Mouse (Mus musculus) midbrain, postnatal 0 days (tissue): ENCODE measurements at regions not wholly inside any gene's neighbourhood (a gene's known extent, or its start where the extent isn't known, plus 50 kb on each side); places are given as distances from the start of the nearest gene placed in this dataset.

Experiments used
- ATAC-seq: fragments of 200-750 bp; cut with Nextera tagmentation; 2 replicates; pipeline ENCODE4 v1.8.0; 2017; ENCODE audit warnings: moderate number of reproducible peaks, mild to moderate bottlenecking, moderate TSS enrichment, moderate library complexity; ENCODE audit not compliant: low FRiP score
- DNase-seq: peaks from one replicate; pipeline ENCODE4 v3.0.0-alpha.2; 2015; ENCODE audit warnings: low spot score
- H3K27ac ChIP-seq: fragments of 300-500 bp; sonication (generic); 2 replicates; pipeline ENCODE4 v1.5.1; 2014; ENCODE audit warnings: low read depth, mild to moderate bottlenecking, low read length, mixed read lengths
- H3K27me3 ChIP-seq: fragments of 300-500 bp; sonication (generic); 2 replicates; pipeline ENCODE4 v1.6.1; 2014; ENCODE audit warnings: low read length, control low read depth, mixed read lengths; ENCODE audit not compliant: insufficient read depth
- H3K36me3 ChIP-seq: fragments of 300-500 bp; sonication (generic); 2 replicates; pipeline ENCODE4 v1.6.1; 2014; ENCODE audit warnings: low read length, control low read depth, mixed read lengths; ENCODE audit not compliant: insufficient read depth
- H3K4me1 ChIP-seq: fragments of 300-500 bp; sonication (generic); 2 replicates; pipeline ENCODE4 v1.6.1; 2014; ENCODE audit warnings: mild to moderate bottlenecking, control low read depth, antibody characterized with exemption, low read length, mixed read lengths; ENCODE audit not compliant: insufficient read depth
- H3K4me2 ChIP-seq: fragments of 300-500 bp; sonication (generic); 2 replicates; pipeline ENCODE4 v1.6.1; 2014; ENCODE audit warnings: low read depth, mild to moderate bottlenecking, low read length, mixed read lengths; ENCODE audit not compliant: poor library complexity, severe bottlenecking
- H3K4me3 ChIP-seq: fragments of 300-500 bp; sonication (generic); 2 replicates; pipeline ENCODE4 v1.5.1; 2014; ENCODE audit warnings: low read depth, mild to moderate bottlenecking, low read length, moderate library complexity
- H3K9ac ChIP-seq: fragments of 300-500 bp; sonication (generic); replicated peaks from 2 replicates; pipeline ENCODE4 v1.6.1; 2014; ENCODE audit warnings: mild to moderate bottlenecking, low read length, moderate library complexity, mixed read lengths; ENCODE audit not compliant: poor library complexity, severe bottlenecking
- H3K9me3 ChIP-seq: fragments of 300-500 bp; sonication (generic); 2 replicates; pipeline ENCODE4 v1.6.1; 2016; ENCODE audit warnings: low read length, control low read depth
- CTCF ChIP-seq: IDR thresholded peaks from 2 replicates; pipeline ENCODE4 v1.5.1; 2016; ENCODE audit warnings: antibody characterized with exemption, mild to moderate bottlenecking
- WGBS: fragments of 180-500 bp; shearing (Covaris S2); extraction: QIAGEN DNeasy Blood & Tissue Kit; methylation state at CpG from one replicate; pipeline ENCODE4 v1.1.7; 2014; 5-methylcytosine and 5-hydroxymethylcytosine counted together

DNA sequence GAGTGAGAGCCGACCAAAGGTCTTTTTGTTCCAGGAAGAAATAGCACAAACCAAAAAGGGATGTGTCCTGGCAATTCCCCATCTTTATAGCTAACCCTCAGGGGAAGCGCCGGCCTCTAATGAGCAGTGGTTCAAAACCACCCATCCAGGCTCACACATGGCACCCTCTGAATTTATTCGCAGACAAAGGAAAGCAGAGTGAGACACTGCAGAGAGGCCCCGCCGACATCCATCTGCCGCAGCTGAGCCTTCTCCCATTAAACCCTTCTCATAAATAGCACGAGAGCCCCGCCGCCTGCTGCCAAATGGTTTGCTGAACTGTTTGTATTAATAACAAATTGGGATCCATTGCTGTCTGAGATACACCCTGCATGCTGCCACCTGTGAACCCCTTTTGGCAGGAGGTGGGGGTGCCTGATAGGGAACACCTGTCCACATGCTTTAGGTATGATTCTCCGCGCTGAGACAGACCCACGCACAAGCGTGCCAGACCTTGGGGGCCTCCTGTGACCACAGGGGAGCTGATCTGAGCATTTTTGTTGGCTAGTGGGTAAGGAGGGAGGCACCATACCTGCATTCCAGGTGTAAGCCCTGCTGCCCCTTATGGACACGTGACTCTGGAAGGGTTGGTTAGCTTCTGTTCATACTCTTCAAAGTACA is 422.6 kb upstream of the Castor2 start:
- Histone ChIP-seq H3K9ac (no peak overlapping the region), H3K4me2 (no peak overlapping the region), H3K36me3 (no peaks in the 10 kb centered on the region), H3K9me3 (no peaks in the 10 kb centered on the region), H3K27me3 (no peaks in the 10 kb centered on the region), H3K4me1 (0 out of 2 replicates have a peak, but pooled peaks cover 5% of the 10 kb centered on the region), H3K27ac (no peak overlapping the region), H3K4me3 (no peak overlapping the region)
- TF ChIP-seq CTCF, result no peak
- DNase-seq, result peak; percentile 40
- WGBS, result 71% methylated on average over 15 of the region's 15 CpGs
- no peak for ATAC-seq

DNA sequence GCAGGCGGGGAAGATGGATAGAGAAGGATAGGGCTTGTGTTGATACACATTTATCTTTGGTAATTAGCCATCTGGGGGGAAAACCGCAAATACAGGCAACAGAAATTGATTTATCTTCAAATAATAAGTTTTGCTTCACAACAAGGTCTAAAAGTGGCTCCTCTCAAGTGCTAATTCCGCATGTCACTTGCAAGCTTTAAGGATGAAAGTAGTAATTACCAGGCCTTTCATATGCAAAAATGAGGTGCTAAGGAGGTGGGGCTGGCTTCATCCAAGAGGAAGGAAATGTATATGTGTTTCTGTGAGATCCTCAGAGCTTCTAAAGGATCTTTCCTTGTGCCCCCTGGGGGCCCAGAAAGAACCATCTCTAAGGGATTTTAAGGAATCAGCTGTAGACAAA is 423.9 kb upstream of the Castor2 start:
- no peak for DNase-seq
- Histone ChIP-seq H3K4me1 (0 out of 2 replicates have a peak, but pooled peaks cover 5% of the 10 kb centered on the region), H3K36me3 (no peaks in the 10 kb centered on the region), H3K27ac (no peak overlapping the region), H3K27me3 (no peaks in the 10 kb centered on the region), H3K4me3 (no peak overlapping the region), H3K9me3 (no peaks in the 10 kb centered on the region), H3K4me2 (no peak overlapping the region), H3K9ac (no peak overlapping the region)
- ATAC-seq, result no peak
- WGBS, result 72% methylated on average over 3 of the region's 3 CpGs
- TF ChIP-seq CTCF, result no peak

DNA sequence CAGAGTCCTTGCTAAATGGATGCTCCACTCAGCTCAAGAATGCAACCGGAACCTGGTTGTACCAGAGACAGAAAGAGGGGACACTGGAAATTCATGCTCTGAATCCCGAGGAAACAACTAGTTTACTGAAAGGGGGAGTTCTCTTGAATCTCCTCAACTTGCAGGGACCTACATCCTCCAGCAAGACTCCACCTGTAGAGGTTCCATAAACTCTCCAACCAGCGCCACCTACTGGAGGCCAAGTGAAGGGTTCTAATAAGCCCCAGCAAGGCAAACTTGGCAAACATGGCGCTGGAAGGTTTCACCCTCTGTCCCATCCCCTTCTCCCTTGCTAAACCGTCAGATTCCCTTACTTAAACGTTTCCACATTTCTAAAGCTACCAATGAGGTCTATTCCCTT is 433.0 kb upstream of the Castor2 start:
- DNase-seq (no peak), ATAC-seq (no peak)
- Histone ChIP-seq H3K9ac (no peak overlapping the region), H3K4me2 (no peak overlapping the region), H3K4me3 (no peak overlapping the region), H3K27me3 (no peaks in the 10 kb centered on the region), H3K4me1 (no peaks in the 10 kb centered on the region), H3K36me3 (no peaks in the 10 kb centered on the region), H3K27ac (no peak overlapping the region), H3K9me3 (no peaks in the 10 kb centered on the region)
- TF ChIP-seq CTCF, result peak; percentile 56
- WGBS, result 39% methylated on average over 6 of the region's 6 CpGs

DNA sequence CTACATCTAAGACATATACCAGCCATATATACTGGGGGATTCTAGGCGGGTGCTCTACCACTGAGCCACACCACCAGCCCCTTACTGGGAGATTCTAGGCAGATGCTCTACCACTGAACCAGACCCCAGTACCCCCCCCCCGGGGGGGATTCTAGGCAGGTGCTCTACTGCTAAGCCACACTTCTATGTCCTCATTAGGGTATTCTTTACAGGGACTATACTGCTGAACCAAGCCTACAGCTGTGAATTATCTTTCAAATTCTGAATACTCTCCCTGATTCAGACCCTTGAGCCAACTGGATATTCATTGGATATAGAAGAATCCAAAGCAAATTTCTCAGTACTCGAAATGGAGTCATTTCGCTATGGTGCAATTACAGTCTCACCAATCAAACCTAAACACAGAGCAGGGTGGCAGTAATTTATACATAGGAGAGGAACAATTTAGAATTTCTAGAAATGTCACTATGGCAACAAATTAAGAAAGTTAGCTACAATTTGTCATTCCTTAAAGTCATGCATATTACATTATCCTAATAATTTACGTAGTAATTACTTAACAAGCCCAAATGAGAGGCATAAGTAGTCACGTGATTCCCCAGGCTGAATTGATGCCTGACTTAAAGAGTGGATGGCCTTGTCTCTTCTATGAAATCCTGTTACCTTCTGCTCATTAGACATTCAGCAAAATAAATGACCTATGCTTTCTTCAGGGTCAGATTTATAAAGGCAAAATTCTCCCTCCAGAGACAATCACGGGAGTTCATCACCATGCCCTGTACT is 436.8 kb upstream of the Castor2 start:
- Histone ChIP-seq H3K36me3 (no peaks in the 10 kb centered on the region), H3K9me3 (no peaks in the 10 kb centered on the region), H3K4me2 (no peak overlapping the region), H3K4me1 (no peaks in the 10 kb centered on the region), H3K9ac (no peak overlapping the region), H3K4me3 (no peak overlapping the region), H3K27me3 (no peaks in the 10 kb centered on the region), H3K27ac (no peak overlapping the region)
- no peak for DNase-seq
- TF ChIP-seq CTCF, result no peak
- ATAC-seq, result no peak
- WGBS, result 89% methylated on average over 7 of the region's 7 CpGs

DNA sequence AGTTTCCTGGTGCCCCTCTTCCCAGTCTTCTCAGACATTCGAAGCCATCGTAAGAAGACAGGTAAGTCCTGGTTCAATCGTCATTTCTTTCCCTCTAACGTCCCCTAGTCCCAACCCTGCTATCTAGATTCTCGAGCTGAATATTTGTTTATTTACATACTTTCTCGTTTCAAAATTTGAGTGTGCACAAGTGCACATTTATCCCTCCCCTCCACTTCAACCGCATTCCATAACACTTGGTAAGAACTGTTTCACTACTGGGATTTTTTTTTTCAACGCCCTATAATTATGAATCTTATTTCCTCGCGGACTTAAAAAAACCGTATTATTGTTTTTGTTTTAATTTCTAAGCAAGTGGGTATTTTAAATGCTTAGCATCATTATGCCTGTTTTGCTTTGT is 439.2 kb upstream of the Castor2 start:
- Histone ChIP-seq H3K9ac (no peak overlapping the region), H3K9me3 (no peaks in the 10 kb centered on the region), H3K4me3 (no peak overlapping the region), H3K27me3 (no peaks in the 10 kb centered on the region), H3K4me1 (no peaks in the 10 kb centered on the region), H3K27ac (no peak overlapping the region), H3K36me3 (no peaks in the 10 kb centered on the region), H3K4me2 (no peak overlapping the region)
- ATAC-seq (no peak), DNase-seq (no peak)
- TF ChIP-seq CTCF, result no peak
- WGBS, result 89% methylated on average over 11 of the region's 11 CpGs

DNA sequence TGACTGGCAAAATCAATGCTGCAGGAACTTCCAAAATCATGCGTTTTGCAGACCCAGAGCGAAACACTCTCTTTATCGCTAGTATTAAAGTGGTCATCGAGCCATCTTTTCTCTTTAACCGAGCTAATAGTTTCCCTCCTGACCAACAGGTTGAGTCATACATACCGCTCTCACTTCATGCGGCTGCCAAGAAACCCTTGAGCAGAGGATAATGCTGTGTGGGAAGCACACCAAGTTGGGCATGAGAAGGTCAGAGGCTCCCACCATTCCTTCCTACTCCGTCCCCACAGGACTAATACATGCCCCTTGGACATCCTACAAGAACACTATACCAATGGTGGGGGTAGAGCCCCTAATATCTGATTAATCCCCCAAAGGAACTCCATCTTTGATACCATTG is 442.7 kb upstream of the Castor2 start:
- Histone ChIP-seq H3K27me3 (no peaks in the 10 kb centered on the region), H3K36me3 (no peaks in the 10 kb centered on the region), H3K9me3 (no peaks in the 10 kb centered on the region), H3K4me2 (no peak overlapping the region), H3K9ac (no peak overlapping the region), H3K4me3 (no peak overlapping the region), H3K4me1 (no peaks in the 10 kb centered on the region), H3K27ac (no peak overlapping the region)
- no peak for TF ChIP-seq CTCF
- ATAC-seq, result no peak
- WGBS, result 89% methylated on average over 8 of the region's 8 CpGs
- DNase-seq, result no peak
